Mouse (Mus musculus) ovary, postnatal 14 days (tissue): ENCODE measurements around the gene 4930467E23Rik.
"Not testable (repeated sequence)": the region's sequence is repeated elsewhere in the genome, so short reads cannot be mapped to it uniquely, and the experiment has no call there.

Source experiments
- DNase-seq: peaks from one replicate; pipeline ENCODE4 v3.0.0; 2022; ENCODE audit warnings: low spot score

Gene 4930467E23Rik

GRCm38 (mm10) chr8:19781328-19782114 lies 52.1 kb downstream of the 4930467E23Rik start:
- not testable (repeated sequence) for DNase-seq

- DNase-seq: not testable (repeated sequence)
Measured at GRCm38 (mm10) chr8:19782736-19783135, 53.4 kb downstream of the 4930467E23Rik start.

- not testable (repeated sequence) for DNase-seq
Measured at GRCm38 (mm10) chr8:19783860-19784259, 54.5 kb downstream of the 4930467E23Rik start.

- DNase-seq: peak; percentile 100
Measured at GRCm38 (mm10) chr8:19784554-19785364, 55.4 kb downstream of the 4930467E23Rik start.

- DNase-seq: not testable (repeated sequence)
Measured at GRCm38 (mm10) chr8:19792696-19793095, 63.3 kb downstream of the 4930467E23Rik start.
